Mouse (Mus musculus): Measurements from ENCODE around the gene Engase. TPM values are rescaled to one million over a fixed set of nuclear protein-coding genes. Genes with fewer than 3 reads are reported as not detected.

The Engase gene
- polyA plus RNA-seq, 1 experiment from 2014 or later: 5.6 TPM

- no peak overlapping the region for H3K9ac ChIP-seq (replicated peaks)
- no peaks in the 10 kb centered on the region for H3K36me3 ChIP-seq (replicated peaks; ENCODE audit: insufficient read depth, low read length)
- H3K9me3 ChIP-seq (ENCODE audit: low read length): no peaks in the 10 kb centered on the region
- no peak for TF ChIP-seq EP300 (IDR thresholded peaks at IDR 0.05; ENCODE audit: low read depth)
- TF ChIP-seq CTCF (IDR thresholded peaks at IDR 0.05; ENCODE audit: low read depth): no peak
- ATAC-seq: no peak
- WGBS (ENCODE audit: insufficient replicate concordance): 77% methylated on average over 1 of the region's 1 CpGs
- H3K4me1 ChIP-seq (ENCODE audit: insufficient read depth): peaks cover 27% of the 10 kb centered on the region
- H3K4me2 ChIP-seq (ENCODE audit: low read depth, low read length): peak overlapping the region; percentile 6; the same call in 1 of the 2 replicates
- no peaks in the 10 kb centered on the region for H3K27me3 ChIP-seq (ENCODE audit: insufficient read depth, low read length)
- H3K4me3 ChIP-seq (ENCODE audit: low read depth, low read length): no peak overlapping the region
- H3K27ac ChIP-seq (ENCODE audit: low read depth): peak overlapping the region; percentile 34; the same call in 1 of the 2 replicates
- no peak for DNase-seq
Observed at GRCm38 (mm10) chr11:118473161-118473560, 3.5 kb upstream of the Engase start.

- H3K4me1 ChIP-seq (ENCODE audit: insufficient read depth): peaks cover 27% of the 10 kb centered on the region
- H3K9me3 ChIP-seq (ENCODE audit: low read length): no peaks in the 10 kb centered on the region
- no peaks in the 10 kb centered on the region for H3K27me3 ChIP-seq (ENCODE audit: insufficient read depth, low read length)
- TF ChIP-seq EP300 (IDR thresholded peaks at IDR 0.05; ENCODE audit: low read depth): no peak
- no peak for TF ChIP-seq CTCF (IDR thresholded peaks at IDR 0.05; ENCODE audit: low read depth)
- H3K36me3 ChIP-seq (replicated peaks; ENCODE audit: insufficient read depth, low read length): no peaks in the 10 kb centered on the region; the same call in 1 of the 2 replicates
- DNase-seq (no peak), ATAC-seq (no peak)
- WGBS (ENCODE audit: insufficient replicate concordance): 42% methylated on average over 6 of the region's 6 CpGs
- no peak overlapping the region for H3K4me3 ChIP-seq (ENCODE audit: low read depth, low read length)
- peak overlapping the region; percentile 6; the same call in 1 of the 2 replicates for H3K4me2 ChIP-seq (ENCODE audit: low read depth, low read length)
- H3K27ac ChIP-seq (ENCODE audit: low read depth): peak overlapping the region; percentile 34; the same call in 1 of the 2 replicates
- no peak overlapping the region for H3K9ac ChIP-seq (replicated peaks)
Observed at GRCm38 (mm10) chr11:118473842-118474500, 2.7 kb upstream of the Engase start.

GRCm38 (mm10) chr11:118475496-118476083 lies 1.0 kb upstream of the Engase start:
- Histone ChIP-seq H3K4me1 (ENCODE audit: insufficient read depth) (peaks cover 21% of the 10 kb centered on the region), H3K4me2 (ENCODE audit: low read depth, low read length) (no peak overlapping the region), H3K4me3 (ENCODE audit: low read depth, low read length) (no peak overlapping the region), H3K9ac (replicated peaks) (no peak overlapping the region), H3K36me3 (replicated peaks; ENCODE audit: insufficient read depth, low read length) (no peaks in the 10 kb centered on the region; the same call in 1 of the 2 replicates), H3K27ac (ENCODE audit: low read depth) (no peak overlapping the region), H3K9me3 (ENCODE audit: low read length) (no peaks in the 10 kb centered on the region), H3K27me3 (ENCODE audit: insufficient read depth, low read length) (no peaks in the 10 kb centered on the region)
- 81% methylated on average over 7 of the region's 7 CpGs for WGBS (ENCODE audit: insufficient replicate concordance)
- ATAC-seq: no peak
- TF ChIP-seq EP300 (IDR thresholded peaks at IDR 0.05; ENCODE audit: low read depth) (no peak), CTCF (IDR thresholded peaks at IDR 0.05; ENCODE audit: low read depth) (no peak)
- DNase-seq: no peak

GRCm38 (mm10) chr11:118479776-118480175 lies 3.1 kb downstream of the Engase start:
- Histone ChIP-seq H3K27me3 (ENCODE audit: insufficient read depth, low read length) (no peaks in the 10 kb centered on the region), H3K4me3 (ENCODE audit: low read depth, low read length) (no peak overlapping the region), H3K36me3 (replicated peaks; ENCODE audit: insufficient read depth, low read length) (peaks cover 12% of the 10 kb centered on the region), H3K9ac (replicated peaks) (no peak overlapping the region), H3K4me1 (ENCODE audit: insufficient read depth) (peaks cover 11% of the 10 kb centered on the region), H3K27ac (ENCODE audit: low read depth) (no peak overlapping the region), H3K9me3 (ENCODE audit: low read length) (no peaks in the 10 kb centered on the region), H3K4me2 (ENCODE audit: low read depth, low read length) (no peak overlapping the region)
- no peak for TF ChIP-seq EP300 (IDR thresholded peaks at IDR 0.05; ENCODE audit: low read depth)
- no peak for TF ChIP-seq CTCF (IDR thresholded peaks at IDR 0.05; ENCODE audit: low read depth)
- 67% methylated on average over 11 of the region's 12 CpGs for WGBS (ENCODE audit: insufficient replicate concordance)
- no peak for DNase-seq
- no peak for ATAC-seq

GRCm38 (mm10) chr11:118481231-118481630 lies 4.6 kb downstream of the Engase start:
- peaks cover 9% of the 10 kb centered on the region for H3K4me1 ChIP-seq (ENCODE audit: insufficient read depth)

GRCm38 (mm10) chr11:118481751-118482150 lies 5.1 kb downstream of the Engase start:
- Histone ChIP-seq H3K4me1 (ENCODE audit: insufficient read depth) (peaks cover 9% of the 10 kb centered on the region), H3K36me3 (replicated peaks; ENCODE audit: insufficient read depth, low read length) (peaks cover 12% of the 10 kb centered on the region), H3K27me3 (ENCODE audit: insufficient read depth, low read length) (no peaks in the 10 kb centered on the region), H3K9ac (replicated peaks) (no peak overlapping the region), H3K9me3 (ENCODE audit: low read length) (no peaks in the 10 kb centered on the region), H3K4me2 (ENCODE audit: low read depth, low read length) (no peak overlapping the region), H3K4me3 (ENCODE audit: low read depth, low read length) (no peak overlapping the region), H3K27ac (ENCODE audit: low read depth) (no peak overlapping the region)
- 86% methylated on average over 14 of the region's 14 CpGs for WGBS (ENCODE audit: insufficient replicate concordance)
- no peak for DNase-seq
- no peak for ATAC-seq
- no peak for TF ChIP-seq EP300 (IDR thresholded peaks at IDR 0.05; ENCODE audit: low read depth)
- no peak for TF ChIP-seq CTCF (IDR thresholded peaks at IDR 0.05; ENCODE audit: low read depth)

More at GRCm38 (mm10) chr11:118481231-118481630, 4.6 kb downstream of the Engase start:
- Histone ChIP-seq H3K4me3 (ENCODE audit: low read depth, low read length) (no peak overlapping the region), H3K9me3 (ENCODE audit: low read length) (no peaks in the 10 kb centered on the region), H3K9ac (replicated peaks) (no peak overlapping the region), H3K36me3 (replicated peaks; ENCODE audit: insufficient read depth, low read length) (peaks cover 12% of the 10 kb centered on the region), H3K27ac (ENCODE audit: low read depth) (no peak overlapping the region), H3K4me2 (ENCODE audit: low read depth, low read length) (no peak overlapping the region), H3K27me3 (ENCODE audit: insufficient read depth, low read length) (no peaks in the 10 kb centered on the region)
- ATAC-seq (no peak), DNase-seq (no peak)
- TF ChIP-seq EP300 (IDR thresholded peaks at IDR 0.05; ENCODE audit: low read depth) (no peak), CTCF (IDR thresholded peaks at IDR 0.05; ENCODE audit: low read depth) (no peak)
- WGBS (ENCODE audit: insufficient replicate concordance): 90% methylated on average over 11 of the region's 11 CpGs

All from liver, postnatal 0 days (tissue).